ENCODE assay signal across 8 mouse cellular contexts in genomic region chr7:123462070-123462501, GRCm38 (mm10). TPM values are rescaled to one million over a fixed set of nuclear protein-coding genes. Genes with fewer than 3 reads are reported as not detected.
DNase-seq lines count a peak whose midpoint lies in the region; ATAC-seq and TF ChIP-seq lines count a peak whose summit lies in the region.

Gene Aqp8, plus strand, starts transcription at chr7:123462291.

- no peaks in the 10 kb centered on the region for H3K79me2 ChIP-seq in heart, adult 2 months (replicated peaks; ENCODE audit: control insufficient read depth, insufficient read depth, low read length)

- H3K4me3 ChIP-seq in heart, adult 2 months: no peak within 1 kb of the TSS

- H3K36me3 ChIP-seq in heart, adult 2 months (ENCODE audit: control insufficient read depth, insufficient read depth, low read length): no peaks in the 10 kb centered on the region

- no peak for TF ChIP-seq POLR2A in heart, adult 2 months (IDR thresholded peaks at IDR 0.05; ENCODE audit: insufficient read depth, low read depth, low read length)

- DNase-seq in 3T3-L1 (ENCODE audit: low read depth, low spot score) (peak; percentile 39), NIH3T3 (ENCODE audit: low read depth) (peak; percentile 38)
- DNase-seq in heart, adult 2 months: peak; percentile 61 to 64
- peak; percentile 72 for DNase-seq in kidney, postnatal 10 days
- no peak for DNase-seq in right cerebral cortex, postnatal 4 days
- DNase-seq in layer of hippocampus, postnatal 10 days (ENCODE audit: low spot score in 2 of 2): no peak

- no peak within 1 kb of the TSS for H3K27ac ChIP-seq in heart, adult 2 months

- no peaks in the 10 kb centered on the region for H3K27me3 ChIP-seq in heart, adult 2 months (ENCODE audit: control insufficient read depth, insufficient read depth, low read length)

- TF ChIP-seq CTCF in heart, adult 2 months (IDR thresholded peaks at IDR 0.05): peak; percentile 12; the same call in 1 of the 2 replicates

- intact Hi-C loops in heart, adult 2 months (cut with DNase I): no loop called here

- H3K9ac ChIP-seq in heart, adult 2 months (ENCODE audit: low read depth, low read length): no peak within 1 kb of the TSS

- peaks cover 1% of the 10 kb centered on the region; the same call in 1 of the 2 replicates for H3K4me1 ChIP-seq in heart, adult 2 months (ENCODE audit: control insufficient read depth, insufficient read depth, low read length)

- peak; percentile 86 for ATAC-seq in megakaryocyte-erythroid progenitor cell, adult 5-6 weeks (replicated peaks; ENCODE audit: low FRiP score, low TSS enrichment, poor library complexity, severe bottlenecking)
- no peak for ATAC-seq in granulocyte monocyte progenitor cell, adult 5-6 weeks (replicated peaks; ENCODE audit: poor library complexity, severe bottlenecking)

- TF ChIP-seq EP300 in heart, adult 2 months (IDR thresholded peaks at IDR 0.05; ENCODE audit: insufficient read depth, low read depth, low read length): no peak

- 25% methylated on average over 9 of the region's 9 CpGs for WGBS in heart, adult 2 months

RNA-seq across cellular contexts. Expression of gene Aqp8, which starts in this region (rescaled TPM):
- total RNA-seq in heart, adult 2 months (2021): 1 to 10 TPM; 5.2 to 6.2 TPM
- polyA plus RNA-seq in heart, adult 2 months (2012; rRNA removed): 0.94 and 1.7 TPM in 2 replicates
- total RNA-seq in megakaryocyte-erythroid progenitor cell, adult 5-6 weeks (2014; fragmentation: Nextera tagmentation): not detected in 2 replicates
- total RNA-seq in megakaryocyte-erythroid progenitor cell, adult 5-6 weeks (2017): not detected in 2 replicates
- not detected in 2 replicates for total RNA-seq in granulocyte monocyte progenitor cell, adult 5-6 weeks (2014; fragmentation: Nextera tagmentation)
- total RNA-seq in granulocyte monocyte progenitor cell, adult 5-6 weeks (2017): not detected in 2 replicates
- total RNA-seq in layer of hippocampus, postnatal 10 days (2021): not detected

Comparison
In these comparisons a context has a peak if more than half of its experiments do, and no peak if none do; other contexts are left out.
1. RNA of gene Aqp8 (total RNA-seq): 5.2 to 6.2 TPM in heart, adult 2 months; not detected in layer of hippocampus, postnatal 10 days, not detected in granulocyte monocyte progenitor cell, adult 5-6 weeks and not detected in megakaryocyte-erythroid progenitor cell, adult 5-6 weeks; every median in the first group is over 4 times any median in the second.
2. Peak in ATAC-seq in megakaryocyte-erythroid progenitor cell, adult 5-6 weeks; RNA of the gene not detected or under 1 TPM.
3. DNase-seq: peak in 3T3-L1 (single experiment), NIH3T3 (single experiment), heart, adult 2 months (2 of 2) and kidney, postnatal 10 days (single experiment); none in right cerebral cortex, postnatal 4 days (single experiment) and layer of hippocampus, postnatal 10 days (0 of 2).